Mouse (Mus musculus): ENCODE measurements at regions not wholly inside any gene's neighbourhood (a gene's known extent, or its start where the extent isn't known, plus 50 kb on each side); places are given as distances from the start of the nearest gene placed in this dataset.

- TF ChIP-seq POLR2A (IDR thresholded peaks at IDR 0.05; ENCODE audit: extremely low read depth, insufficient read depth, low read length) (no peak), CTCF (IDR thresholded peaks at IDR 0.05; ENCODE audit: extremely low read depth, insufficient read depth, low read length) (no peak)
Measured at GRCm38 (mm10) chr2:48402813-48403212, 411.1 kb upstream of the Acvr2a start.

Data from cortical plate, adult 2 months (tissue).